Mouse (Mus musculus) embryo, embryonic 10 days (tissue): ENCODE measurements around the gene Apc2.

ENCODE experiments used
- DNase-seq: peaks from one replicate; pipeline ENCODE4 v3.0.0-alpha.2; 2015; ENCODE audit warnings: low spot score

Gene Apc2

GRCm38 (mm10) chr10:80294788-80295303 lies 931 bp upstream of the Apc2 start:
- no peak for DNase-seq

DNA sequence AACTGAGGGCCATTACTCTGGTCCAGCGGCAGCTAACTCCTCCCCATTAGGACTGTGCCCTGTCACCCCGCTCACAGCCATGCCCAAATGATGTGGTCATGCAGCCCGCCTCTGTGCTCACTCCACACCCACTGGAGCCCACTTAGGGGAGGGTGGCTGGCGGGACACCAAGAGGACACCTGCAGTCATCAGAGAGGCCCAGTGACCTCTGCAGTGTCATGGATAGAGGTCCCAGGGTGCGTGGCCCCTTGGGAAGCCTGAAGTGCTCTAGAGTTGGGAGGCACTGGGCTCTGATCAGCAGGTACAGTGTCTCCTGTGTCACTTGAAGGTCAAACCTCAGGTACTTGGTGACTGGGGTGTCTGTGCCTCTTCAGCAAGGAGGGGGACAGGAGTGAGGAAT lies 1.0 kb downstream of the Apc2 start:
- no peak for DNase-seq

DNA sequence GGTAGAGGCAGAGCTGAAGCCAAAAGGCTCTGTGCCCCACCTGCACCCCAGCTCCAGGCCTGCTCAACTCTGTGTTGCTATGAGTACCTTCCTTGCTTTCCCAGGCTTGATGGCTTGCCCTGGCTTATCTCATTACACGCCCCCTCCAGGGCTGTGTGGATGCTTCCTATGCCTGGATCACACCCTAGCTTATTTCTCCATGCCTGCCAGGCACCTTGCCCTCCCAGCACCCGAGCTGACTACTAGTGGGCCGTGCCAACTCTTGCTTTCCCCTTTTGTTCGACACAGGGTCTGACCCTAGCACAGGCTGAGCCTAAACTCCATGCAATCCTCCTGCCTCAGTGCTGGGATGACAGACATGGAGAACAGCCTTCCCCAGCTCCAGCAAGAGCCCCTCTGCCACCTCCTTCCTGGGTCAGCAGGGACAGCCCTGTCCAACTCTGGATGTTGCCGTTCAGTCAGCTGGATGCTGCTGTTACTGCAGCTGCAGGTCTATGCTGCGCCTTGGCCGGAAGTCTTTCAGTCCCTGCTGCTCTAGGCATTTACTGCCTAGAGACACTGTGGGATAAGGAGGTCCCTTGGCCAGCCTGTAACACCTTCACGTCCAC lies 1.9 kb downstream of the Apc2 start:
- DNase-seq: no peak

DNA sequence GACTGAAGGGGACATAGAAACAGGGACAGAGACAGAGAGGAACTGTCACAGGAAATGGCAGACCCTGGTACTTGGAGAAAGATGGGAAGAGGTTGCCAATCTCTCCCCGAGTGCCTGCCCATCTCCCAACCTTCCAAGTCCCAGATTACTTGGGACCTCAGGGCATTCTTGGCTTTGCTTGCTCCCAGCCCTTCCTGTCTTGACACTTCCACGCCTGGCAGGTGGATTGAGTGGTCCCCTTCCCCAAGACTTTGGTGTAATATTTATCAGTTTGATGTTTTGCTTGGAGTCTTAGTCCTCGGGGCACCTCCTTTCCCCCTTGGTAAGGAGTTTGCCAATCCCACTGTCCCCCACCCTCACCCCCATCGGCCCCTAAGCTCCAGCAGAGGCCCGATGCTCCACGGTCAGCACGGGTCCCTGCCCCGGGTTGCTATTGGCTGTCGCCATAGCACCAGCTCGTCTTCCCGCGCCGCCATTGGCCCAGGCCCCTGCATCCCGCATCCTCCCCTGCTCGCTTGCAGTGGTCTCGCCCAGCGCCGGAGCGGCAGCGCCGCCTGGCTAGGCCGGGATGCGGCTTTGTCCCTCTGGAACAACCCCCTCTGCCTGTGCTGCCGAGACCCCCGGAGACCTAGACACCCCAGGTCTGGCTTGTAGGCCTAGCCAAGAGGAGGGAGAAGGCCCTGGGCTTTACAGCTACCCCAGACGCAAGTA lies 2.9 kb downstream of the Apc2 start:
- DNase-seq: peak; percentile 93

- no peak for DNase-seq
Measured at GRCm38 (mm10) chr10:80299301-80299700, 3.5 kb downstream of the Apc2 start.

DNA sequence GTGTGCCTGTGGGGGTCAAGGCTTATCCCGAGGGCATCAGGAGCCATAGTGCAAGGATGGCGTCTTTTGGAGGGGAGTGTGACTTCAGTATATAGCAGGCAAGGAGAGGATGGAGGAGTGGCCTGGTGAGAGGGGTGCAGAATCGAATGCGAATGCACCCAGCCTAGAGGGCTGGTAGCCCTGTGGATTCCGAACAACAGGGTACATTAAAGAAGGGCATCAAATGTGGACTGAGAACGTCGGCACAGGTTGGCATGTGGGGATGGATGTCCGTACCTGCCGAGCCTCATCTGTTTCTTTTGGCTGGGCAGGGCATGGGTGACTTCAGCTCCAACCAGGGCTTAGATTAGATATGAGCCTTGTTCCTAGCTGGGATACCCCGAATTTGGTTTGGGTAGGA lies 4.0 kb downstream of the Apc2 start:
- no peak for DNase-seq

- DNase-seq: peak; percentile 65
Measured at GRCm38 (mm10) chr10:80300672-80301181, 5.0 kb downstream of the Apc2 start.

DNA sequence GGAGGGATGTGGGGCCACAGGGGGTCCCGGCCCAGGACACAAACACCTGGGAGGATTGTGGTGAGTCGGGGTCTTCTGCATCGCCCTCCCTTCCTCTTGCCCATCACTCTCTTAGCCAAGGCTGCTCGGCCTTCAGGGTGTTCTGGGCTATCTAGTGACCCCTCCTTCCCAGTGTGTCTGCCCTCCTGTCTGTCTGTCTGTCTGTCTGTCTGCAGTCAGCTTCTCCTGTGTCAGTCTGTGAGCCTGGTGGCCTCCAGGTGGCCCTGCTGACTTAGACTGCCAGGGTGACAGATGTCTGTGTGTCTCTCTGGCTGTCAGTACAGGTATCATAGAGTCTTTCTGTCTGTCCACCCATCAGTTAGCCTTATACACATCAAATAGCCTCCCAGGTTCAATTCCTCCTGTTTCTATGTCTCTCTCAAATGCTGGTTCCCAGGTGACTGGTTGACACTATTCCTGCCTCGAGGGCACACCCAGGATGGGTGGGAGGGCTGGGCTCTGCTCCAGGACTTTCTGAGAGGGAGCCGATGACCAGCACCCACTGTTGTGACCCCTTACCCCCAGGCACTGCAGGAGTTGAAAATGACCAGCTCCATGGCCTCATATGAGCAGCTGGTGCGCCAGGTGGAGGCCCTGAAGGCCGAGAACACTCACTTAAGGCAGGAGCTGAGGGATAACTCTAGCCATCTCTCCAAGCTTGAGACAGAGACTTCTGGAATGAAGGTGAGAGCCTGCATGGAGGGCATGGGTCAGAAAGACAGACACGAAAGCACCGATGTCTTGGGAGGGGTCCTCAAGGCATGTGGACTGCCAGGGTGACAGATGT lies 5.7 kb downstream of the Apc2 start:
- no peak for DNase-seq

GRCm38 (mm10) chr10:80302082-80302355 lies 6.2 kb downstream of the Apc2 start:
- DNase-seq: no peak

DNA sequence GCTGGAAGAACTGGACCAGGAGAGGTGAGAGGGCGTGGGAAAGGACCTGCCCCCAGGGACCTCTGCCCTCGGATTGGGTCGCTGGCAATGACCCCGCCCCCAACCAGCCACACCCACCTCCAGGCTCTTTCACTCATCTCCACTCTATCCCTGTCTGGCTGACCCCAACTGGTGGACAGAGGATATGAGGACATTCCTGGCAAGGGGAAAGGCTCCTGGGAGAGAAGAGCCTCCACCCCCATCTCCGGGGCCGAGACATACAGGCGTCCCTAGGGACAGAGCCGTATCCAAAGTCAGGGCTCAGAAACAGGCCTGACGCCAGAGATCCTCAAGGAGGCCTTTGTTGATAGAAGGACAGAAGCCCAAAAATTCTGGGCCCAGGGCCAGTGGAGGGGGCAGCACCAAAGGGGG lies 6.7 kb downstream of the Apc2 start:
- DNase-seq: peak; percentile 75

DNA sequence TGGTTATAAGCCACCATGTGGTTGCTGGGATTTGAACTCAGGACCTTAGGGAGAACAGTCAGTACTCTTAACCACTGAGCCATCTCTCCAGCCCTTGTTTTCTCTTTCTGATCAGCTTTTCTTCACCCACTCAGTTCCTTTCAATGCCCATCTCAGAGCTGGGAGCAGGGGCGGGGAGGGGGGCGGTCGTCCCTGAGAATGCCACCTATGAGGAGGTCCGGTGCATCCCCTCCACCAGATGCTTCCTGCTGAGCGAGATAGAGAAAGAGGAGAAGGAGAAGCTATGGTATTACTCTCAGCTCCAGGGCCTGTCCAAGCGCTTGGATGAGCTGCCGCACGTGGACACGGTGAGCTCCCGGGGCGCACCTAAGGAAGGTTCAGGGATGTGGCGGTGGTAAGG lies 8.7 kb downstream of the Apc2 start:
- no peak for DNase-seq

DNA sequence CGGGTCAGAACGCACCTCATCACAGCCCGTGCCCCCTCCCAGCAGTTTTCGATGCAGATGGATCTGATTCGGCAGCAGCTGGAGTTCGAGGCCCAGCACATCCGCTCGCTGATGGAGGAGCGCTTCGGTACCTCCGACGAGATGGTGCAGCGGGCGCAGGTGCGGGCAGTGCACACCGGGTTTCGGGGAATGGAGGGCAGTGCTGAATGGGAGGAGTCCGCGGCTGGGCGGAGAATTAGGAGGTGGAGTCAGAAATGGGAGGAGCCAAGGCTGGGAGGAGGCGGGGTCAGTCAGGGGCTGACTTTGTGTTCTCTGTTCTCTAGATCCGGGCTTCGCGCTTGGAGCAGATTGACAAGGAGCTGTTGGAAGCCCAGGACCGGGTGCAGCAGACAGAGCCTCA lies 9.1 kb downstream of the Apc2 start:
- no peak for DNase-seq

GRCm38 (mm10) chr10:80311560-80311959 lies 15.8 kb downstream of the Apc2 start:
- no peak for DNase-seq

DNA sequence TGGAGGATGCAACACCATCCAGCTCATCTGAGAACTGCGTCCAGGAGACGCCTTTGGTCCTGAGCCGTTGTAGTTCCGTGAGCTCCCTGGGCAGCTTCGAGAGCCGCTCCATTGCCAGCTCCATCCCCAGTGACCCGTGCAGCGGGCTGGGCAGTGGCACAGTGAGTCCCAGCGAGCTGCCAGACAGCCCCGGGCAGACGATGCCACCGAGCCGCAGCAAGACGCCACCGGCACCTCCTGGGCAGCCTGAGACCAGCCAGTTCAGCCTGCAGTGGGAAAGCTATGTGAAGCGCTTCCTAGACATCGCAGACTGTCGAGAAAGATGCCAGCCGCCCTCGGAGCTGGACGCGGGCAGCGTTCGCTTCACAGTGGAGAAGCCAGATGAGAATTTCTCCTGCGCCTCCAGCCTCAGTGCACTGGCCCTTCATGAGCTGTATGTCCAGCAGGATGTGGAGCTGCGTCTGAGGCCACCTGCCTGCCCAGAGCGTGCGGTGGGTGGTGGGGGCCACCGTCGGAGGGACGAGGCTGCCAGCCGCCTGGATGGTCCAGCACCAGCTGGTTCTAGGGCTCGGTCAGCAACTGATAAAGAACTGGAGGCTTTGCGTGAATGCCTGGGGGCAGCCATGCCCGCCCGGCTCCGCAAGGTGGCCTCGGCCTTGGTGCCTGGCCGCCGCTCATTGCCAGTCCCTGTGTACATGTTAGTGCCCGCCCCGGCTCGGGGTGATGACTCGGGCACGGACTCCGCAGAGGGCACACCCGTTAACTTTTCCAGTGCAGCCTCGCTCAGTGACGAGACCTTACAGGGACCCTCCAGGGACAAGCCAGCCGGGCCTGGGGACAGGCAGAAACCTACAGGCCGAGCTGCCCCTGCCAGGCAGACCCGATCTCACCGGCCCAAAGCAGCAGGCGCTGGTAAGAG lies 17.1 kb downstream of the Apc2 start:
- no peak for DNase-seq

- no peak for DNase-seq
Measured at GRCm38 (mm10) chr10:80313627-80314201, 17.9 kb downstream of the Apc2 start.

GRCm38 (mm10) chr10:80314494-80315001 lies 18.8 kb downstream of the Apc2 start:
- no peak for DNase-seq

- DNase-seq: no peak
Measured at GRCm38 (mm10) chr10:80315315-80315714, 19.5 kb downstream of the Apc2 start.

DNA sequence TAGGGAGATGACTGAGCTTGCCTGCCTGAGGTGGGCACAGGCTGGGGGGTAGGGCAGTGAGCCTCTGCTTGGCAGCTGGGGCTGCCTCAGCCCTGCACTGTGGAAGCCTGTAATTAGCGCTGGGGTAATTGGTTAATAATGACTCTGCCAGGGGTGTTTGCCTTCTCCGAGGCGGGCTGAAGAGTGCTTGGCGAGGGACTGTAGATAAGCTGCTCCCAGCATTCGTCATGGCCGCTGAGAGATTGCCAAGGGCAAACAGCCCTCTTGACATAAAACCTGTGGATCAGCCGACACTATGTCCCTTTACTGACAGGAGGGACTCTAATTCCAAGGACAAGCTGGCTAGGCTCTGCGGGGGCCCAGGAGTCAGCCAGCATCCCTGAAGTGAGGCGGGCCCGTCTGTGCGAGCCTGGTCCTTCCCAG lies 20.6 kb downstream of the Apc2 start:
- DNase-seq: no peak

DNA sequence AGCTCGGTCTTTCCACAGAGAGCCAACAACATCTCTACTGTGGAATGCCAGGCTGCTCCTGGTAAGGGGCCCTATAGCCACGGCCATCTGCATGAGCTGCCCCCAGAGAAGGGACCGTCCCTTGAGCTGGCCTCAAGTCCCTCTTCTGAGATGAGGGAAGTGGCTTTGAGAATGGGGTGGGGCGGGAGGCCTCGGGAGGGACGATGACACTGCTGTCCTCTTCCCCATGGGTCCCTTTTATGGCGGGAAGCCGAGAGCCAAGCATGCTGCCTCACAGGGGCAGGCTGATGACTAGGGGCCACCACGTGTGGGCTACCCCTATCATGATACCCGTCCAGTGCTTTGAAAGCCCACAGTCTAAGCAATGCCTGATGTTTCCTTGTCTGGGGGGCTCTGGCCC lies 21.2 kb downstream of the Apc2 start:
- no peak for DNase-seq

DNA sequence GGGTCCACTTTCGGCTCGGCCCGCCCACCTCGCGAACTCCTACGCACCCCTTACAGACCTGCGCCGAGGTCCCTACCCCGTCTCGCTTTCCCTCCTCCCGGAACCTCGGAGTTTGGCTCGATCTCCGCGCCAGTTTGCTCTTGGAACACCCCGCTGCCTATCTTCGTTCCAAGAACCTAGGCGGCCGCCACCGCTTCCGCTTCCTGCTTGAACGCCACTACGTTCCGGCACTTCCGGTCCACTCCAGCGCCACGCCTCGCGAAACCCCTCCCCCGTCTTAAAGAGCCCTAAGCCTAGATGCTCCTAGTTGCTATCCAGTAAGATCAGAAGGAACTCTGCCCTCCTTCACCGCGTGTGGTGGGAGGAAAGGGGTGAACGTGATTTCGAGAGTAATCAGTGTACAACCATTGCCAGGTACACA lies 24.6 kb downstream of the Apc2 start, which contains the start of gene 2310011J03Rik:
2310011J03Rik (minus strand) TSS at position 198 of the 421 bp plus-strand sequence.
- DNase-seq: peak; percentile 96
